ENCODE assay signal across 8 mouse cellular contexts in the genomic region with DNA sequence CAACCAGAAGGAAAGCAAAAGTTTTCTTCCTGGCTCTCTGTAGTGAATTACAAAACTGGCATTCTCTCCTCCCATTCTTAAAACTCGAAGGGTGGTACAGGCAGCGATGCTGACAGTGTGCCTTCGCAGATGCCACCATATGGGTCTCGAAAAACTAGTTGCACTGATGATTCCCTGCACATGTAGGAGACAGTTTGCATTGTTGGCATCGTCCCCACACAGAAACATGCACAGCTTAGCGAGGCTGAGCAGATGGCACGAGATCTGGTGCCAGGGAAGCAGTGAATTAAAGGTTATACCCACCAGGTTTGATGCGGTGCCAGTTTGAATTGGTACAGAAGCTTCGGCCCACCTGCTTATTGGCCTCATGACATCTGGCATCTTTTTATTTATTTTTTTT.
DNase-seq lines count a peak whose midpoint lies in the region; ATAC-seq lines count a peak whose summit lies in the region.
"Had no signal": no experiment of that assay in that cellular context is flagged by ENCODE, and none has a peak within 500 bp of the region (broad histone marks: within the 10 kb centered on the region; RNA-seq: fewer than 3 reads in every experiment).

No protein-coding gene starts in this region.

- H3K36me3 ChIP-seq in embryonic facial prominence, embryonic 15.5 days: no peaks in the 10 kb centered on the region
- H3K36me3 ChIP-seq: liver, embryonic 12.5 days had no signal

- no peaks in the 10 kb centered on the region for H3K4me1 ChIP-seq in embryonic facial prominence, embryonic 15.5 days
- H3K4me1 ChIP-seq: liver, embryonic 12.5 days had no signal

- no peak overlapping the region for H3K4me3 ChIP-seq in embryonic facial prominence, embryonic 15.5 days (replicated peaks)
- H3K4me3 ChIP-seq: liver, embryonic 12.5 days had no signal

- ATAC-seq in embryonic facial prominence, embryonic 15.5 days (ENCODE audit: insufficient number of reproducible peaks, low FRiP score, low TSS enrichment, low read depth): peak; percentile 63
- ATAC-seq in megakaryocyte-erythroid progenitor cell, adult 5-6 weeks (replicated peaks; ENCODE audit: low FRiP score, low TSS enrichment, poor library complexity, severe bottlenecking): no peak
- ATAC-seq: liver, embryonic 12.5 days had no signal

- no peaks in the 10 kb centered on the region for H3K9me3 ChIP-seq in embryonic facial prominence, embryonic 15.5 days (replicated peaks)
- H3K9me3 ChIP-seq: liver, embryonic 12.5 days had no signal

- no peak overlapping the region for H3K27ac ChIP-seq in embryonic facial prominence, embryonic 15.5 days (replicated peaks)
- H3K27ac ChIP-seq: liver, embryonic 12.5 days had no signal

- H3K27me3 ChIP-seq in embryonic facial prominence, embryonic 15.5 days: no peaks in the 10 kb centered on the region
- H3K27me3 ChIP-seq: liver, embryonic 12.5 days had no signal

- H3K9ac ChIP-seq in embryonic facial prominence, embryonic 15.5 days: no peak overlapping the region
- H3K9ac ChIP-seq: liver, embryonic 12.5 days had no signal

- 48% methylated on average over 9 of the region's 9 CpGs for WGBS in embryonic facial prominence, embryonic 15.5 days

- no peak overlapping the region for H3K4me2 ChIP-seq in embryonic facial prominence, embryonic 15.5 days (replicated peaks)
- H3K4me2 ChIP-seq: liver, embryonic 12.5 days had no signal

- DNase-seq in cerebellum, adult 18-20 months: peak; percentile 97 to 99
- DNase-seq in layer of hippocampus, postnatal 25 days (ENCODE audit: extremely low spot score in 1 of 2, low spot score in 1 of 2): peak; percentile 86 to 89
- DNase-seq in retina, embryonic 14.5 days (ENCODE audit: low spot score): peak; percentile 8
- no peak for DNase-seq in gastrocnemius, adult 8-10 months (ENCODE audit: low spot score in 2 of 2)
- no peak for DNase-seq in spleen, postnatal 4 days (ENCODE audit: low spot score in 2 of 2)

Comparison
In these comparisons a context has a peak if more than half of its experiments do, and no peak if none do; other contexts are left out.
1. DNase-seq: peak in cerebellum, adult 18-20 months (2 of 2), layer of hippocampus, postnatal 25 days (2 of 2) and retina, embryonic 14.5 days (single experiment); none in gastrocnemius, adult 8-10 months (0 of 2) and spleen, postnatal 4 days (0 of 2).